Mouse (Mus musculus) right cerebral cortex, postnatal 4 days (tissue): ENCODE data around the gene Tprg.

Experiments used
- DNase-seq: peaks from one replicate; pipeline ENCODE4 v3.0.0-alpha.2; 2022

Tprg gene

DNA sequence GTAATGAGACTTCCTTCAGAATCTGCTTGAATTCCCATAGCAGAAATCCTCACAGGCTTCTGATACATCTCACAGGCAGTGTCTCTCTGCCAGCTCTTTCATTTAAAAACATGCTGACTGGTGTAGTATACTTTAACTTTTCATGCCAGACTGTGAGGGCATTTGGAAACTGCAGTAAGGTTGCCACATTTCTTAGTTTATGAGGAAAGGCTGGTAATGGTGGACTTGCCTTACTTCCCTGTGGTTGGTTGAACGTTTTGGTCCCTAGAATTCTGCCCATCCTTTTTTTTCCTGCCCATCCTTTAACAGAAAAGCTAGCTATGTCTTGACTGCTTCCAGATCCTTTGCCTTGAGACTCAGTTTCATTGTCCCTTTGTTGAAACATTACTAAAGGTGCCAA, 138.8 kb downstream of the Tprg start:
- DNase-seq, result no peak

DNA sequence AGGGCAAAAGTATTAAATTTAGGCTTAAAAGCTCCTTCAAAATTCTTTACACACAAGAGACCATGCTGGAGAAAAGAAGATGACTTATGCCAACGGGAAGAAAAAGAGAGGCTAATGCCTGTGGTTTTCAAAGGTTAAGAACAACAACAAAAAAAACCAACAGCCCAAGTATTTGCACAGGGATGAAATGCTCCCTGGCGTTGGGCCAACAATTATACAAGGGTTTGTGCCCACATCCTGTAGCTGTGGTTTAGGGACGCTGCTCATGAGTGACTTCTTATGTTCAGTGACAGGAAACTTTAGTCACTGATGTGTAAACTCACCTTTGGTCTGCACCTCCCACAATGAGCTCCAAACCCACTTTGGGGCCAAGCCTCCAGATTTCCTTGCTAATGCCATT, 139.6 kb downstream of the Tprg start:
- no peak for DNase-seq

DNA sequence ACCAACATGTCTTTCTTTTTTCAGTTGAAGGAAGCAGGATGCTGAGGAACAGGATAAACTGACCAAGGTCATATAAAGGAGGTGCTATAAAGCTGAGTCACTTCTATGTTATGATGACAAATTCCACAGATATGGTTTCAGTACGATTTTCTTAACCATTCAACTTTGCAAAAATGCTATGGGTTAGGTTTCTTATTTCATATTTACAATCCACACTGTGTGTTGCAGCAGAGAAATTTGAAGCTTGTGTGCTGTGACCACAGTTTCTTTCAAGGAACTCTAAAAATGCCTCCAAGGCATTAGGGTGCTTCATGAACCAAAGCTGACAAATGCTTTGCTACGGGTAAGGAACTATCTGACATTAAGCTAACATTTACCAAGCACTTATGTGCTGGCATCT, 153.4 kb downstream of the Tprg start:
- DNase-seq, result no peak

DNA sequence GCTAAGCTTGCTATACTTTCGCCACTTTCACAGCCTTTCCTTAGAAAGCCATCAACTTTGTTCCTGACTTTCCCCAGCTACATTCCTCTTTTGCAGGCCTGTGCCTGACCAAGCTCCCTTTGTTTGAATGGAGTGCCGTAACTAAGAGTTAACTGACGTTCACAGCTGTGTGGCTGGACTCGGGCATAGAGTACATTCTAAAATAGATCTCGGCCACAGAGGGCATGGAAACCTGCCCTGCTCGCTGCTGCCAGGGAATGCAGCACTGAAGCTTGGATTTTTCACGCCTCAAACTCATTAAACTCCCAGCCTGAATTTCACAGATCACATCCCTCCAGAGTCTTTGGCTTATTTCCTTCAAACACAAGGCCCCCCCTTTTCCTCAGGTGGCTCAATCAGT, 159.0 kb downstream of the Tprg start:
- no peak for DNase-seq

DNA sequence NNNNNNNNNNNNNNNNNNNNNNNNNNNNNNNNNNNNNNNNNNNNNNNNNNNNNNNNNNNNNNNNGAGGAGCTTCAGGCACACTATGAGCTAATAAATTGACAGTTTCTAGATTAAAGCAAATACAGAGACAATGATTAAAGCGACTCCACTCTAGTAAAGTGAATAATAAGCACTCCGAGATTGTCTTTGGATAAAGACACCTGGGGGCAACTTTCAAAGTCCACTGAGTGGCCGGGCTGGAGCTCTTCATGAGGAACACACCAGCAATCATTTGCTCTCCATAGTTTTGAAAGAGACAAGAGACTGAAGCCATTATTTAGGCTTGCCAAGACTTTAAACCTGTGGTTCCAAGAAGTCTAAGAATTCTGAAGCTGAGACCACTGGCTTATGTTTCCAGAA, 164.9 kb downstream of the Tprg start:
- no peak for DNase-seq

DNA sequence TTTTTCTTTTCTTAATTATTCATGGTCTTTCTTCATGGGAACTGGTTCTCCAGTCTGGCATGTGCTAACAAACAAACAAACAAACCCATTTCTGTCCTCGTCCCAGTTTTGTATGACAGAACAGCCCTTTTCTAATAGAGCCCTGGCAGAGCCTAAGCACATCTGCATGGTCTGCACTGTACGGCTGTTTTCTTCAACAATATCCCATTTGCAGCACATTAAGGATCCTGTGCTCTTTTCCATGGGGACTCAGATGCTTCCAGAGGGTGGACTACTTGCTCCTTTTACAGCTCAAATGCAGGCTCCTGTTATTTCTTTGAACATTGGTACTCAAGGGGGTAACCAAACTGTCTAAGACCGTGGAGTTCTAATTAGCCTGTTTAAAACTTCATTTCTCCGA, 178.1 kb downstream of the Tprg start:
- no peak for DNase-seq

DNA sequence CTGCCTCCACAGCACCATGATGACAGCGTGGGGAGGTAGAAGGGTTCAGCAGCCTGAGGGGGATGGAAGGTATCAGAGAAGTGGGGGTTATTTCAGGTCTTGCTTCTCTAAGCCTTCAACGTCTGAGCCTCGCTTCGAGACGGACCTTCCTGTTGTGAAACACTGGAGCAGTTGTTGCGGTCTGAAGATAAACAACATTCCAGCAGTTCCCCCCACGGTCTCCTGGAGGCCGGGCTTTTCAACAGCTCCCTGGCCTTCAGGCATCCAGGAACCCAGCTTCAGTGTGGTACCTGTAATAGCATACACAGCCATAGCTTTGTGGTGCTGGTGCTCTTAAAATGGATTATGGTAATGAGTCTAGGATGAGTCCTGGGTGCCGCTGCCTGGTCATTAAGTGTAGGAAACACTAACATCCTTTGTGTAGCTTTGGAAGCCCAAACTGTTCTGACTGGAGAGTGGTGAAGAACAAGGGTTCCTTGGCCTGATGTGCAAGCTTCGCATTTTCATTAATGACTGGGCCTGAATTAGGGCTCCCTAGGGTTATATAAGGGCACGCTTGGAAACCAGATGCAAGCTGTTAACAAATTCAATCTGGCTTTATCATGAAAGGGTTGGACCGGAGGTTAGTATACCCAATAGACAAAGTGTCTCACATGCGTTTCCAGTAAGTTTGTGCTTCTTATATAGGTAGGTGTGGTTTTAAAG, 179.0 kb downstream of the Tprg start:
- DNase-seq, result no peak

DNA sequence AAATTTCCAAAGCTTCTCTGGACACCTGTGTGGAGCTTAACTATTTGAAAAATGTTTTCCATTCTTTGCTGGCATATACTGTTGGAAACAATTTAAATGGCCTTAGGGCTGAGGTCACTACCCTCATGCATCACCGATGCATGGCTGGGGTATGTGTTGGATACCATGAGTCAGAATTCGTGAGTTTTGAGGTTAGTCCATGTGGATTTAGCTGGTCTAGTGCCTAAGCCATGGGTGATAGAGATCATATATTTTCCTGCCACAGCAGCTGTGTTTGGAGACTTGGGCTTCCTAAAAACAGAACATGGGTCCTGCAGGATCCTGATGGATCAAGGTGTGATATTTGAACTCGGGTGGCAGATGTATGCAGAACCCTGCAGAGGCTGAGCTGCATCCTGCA, 181.4 kb downstream of the Tprg start:
- no peak for DNase-seq

DNA sequence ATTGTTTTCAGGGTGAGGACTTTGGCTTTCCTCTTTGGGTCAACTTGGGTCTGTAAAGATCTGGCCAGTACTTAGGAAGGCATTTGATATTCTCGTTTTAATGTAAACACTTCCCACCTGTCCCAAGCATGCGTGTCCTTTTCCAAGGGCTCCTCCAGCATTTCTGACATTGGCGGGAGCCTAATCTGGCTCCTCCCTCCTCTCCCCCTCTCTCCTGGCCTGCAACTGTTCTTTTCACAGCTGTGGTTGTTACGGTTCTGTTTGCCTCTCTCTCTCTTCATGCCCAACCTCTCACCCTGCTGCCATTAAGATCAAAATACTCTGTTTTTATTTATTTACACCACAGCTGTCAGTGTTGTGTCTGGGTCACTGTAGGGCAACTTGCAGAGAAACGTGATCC, 182.0 kb downstream of the Tprg start:
- DNase-seq, result no peak
